Mouse (Mus musculus) layer of hippocampus, adult 2 months (tissue): ENCODE data around the gene Npas3. TPM values are rescaled to one million over a fixed set of nuclear protein-coding genes. Genes with fewer than 3 reads are reported as not detected.

Experiments
- DNase-seq, 2 experiments: peaks; one replicate each; pipeline ENCODE4 v3.0.0; 2022; ENCODE audit warnings: low spot score in 2 of 2
- H3K27ac ChIP-seq: fragments of 200-600 bp; 2 replicates; pipeline ENCODE4 v1.8.1; 2022
- H3K4me3 ChIP-seq: fragments of 200-600 bp; 2 replicates; pipeline ENCODE4 v1.8.1; 2022; ENCODE audit warnings: mild to moderate bottlenecking
- CTCF ChIP-seq: fragments of 200-600 bp; conservative IDR thresholded peaks from 2 replicates; pipeline ENCODE4 v1.8.1; 2022; ENCODE audit warnings: antibody characterized with exemption, mild to moderate bottlenecking, moderate library complexity
- total RNA-seq, 2 experiments: library from RNA; stranded (reverse); gene quantifications; 2 replicates each; pipeline ENCODE4 v1.2.3; 2021

The Npas3 gene
- total RNA-seq, 2 experiments from 2014 or later, result 22.9 to 29.1 TPM

DNA sequence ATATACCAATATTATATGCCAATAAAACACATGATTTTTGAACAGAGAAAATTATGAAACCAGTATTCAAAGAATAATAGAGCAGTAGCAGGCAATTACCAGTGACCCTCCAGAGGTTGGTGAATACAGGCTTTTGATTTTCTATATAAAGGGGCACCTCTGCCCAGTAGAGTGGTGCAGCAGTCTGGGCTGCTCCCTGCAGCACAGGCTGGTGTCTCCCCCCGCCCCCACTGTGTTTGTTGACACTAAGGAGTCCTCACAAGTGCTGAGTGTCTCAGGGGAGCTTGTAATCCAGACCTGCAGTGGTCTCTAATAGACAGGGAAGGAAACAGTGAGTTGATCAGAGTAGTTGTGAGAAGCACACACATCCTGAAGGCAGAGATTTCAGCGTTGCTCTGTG lies 68.2 kb downstream of the Npas3 start:
- Histone ChIP-seq H3K4me3 (no peak overlapping the region), H3K27ac (no peak overlapping the region)
- DNase-seq, result no peak
- TF ChIP-seq CTCF, result no peak

DNA sequence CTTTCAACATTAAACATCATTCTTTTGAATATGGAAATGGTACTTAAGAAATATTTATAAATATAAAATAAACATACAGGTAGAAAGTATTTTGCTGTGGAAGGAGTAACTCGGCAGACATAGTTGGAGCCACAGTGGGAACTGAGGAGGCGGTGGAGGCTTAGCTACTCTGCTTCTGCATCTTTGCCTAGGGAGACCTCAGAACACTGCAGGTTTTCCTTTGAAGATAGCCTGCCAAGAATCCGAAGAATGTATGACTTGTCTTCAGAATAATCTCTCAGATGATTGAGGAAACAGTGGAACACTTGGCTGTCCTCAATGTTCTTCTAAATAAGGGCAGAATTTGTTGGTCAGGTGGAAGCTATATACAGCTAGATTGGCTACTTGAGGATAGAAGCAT lies 69.3 kb downstream of the Npas3 start:
- Histone ChIP-seq H3K27ac (no peak overlapping the region), H3K4me3 (no peak overlapping the region)
- DNase-seq, result no peak
- no peak for TF ChIP-seq CTCF

DNA sequence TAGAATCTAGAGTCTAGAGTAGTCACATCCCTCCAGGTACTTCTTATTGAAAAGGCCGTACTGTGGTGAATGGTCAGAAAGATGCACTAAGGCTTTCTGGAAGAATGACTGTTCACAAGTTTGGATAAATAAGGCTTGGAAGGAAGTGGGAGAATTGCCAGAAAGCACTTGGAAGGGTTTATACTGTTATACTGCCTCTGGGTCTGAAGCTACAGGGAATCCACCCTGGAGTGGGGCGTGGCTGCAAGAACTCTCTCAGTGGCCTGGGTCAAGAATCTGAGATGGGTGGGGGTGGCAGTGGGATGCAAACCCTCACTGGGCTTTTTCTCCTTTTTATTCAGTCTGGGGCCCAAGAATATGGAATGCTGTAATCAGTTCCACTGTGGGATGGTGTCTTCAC lies 72.0 kb downstream of the Npas3 start:
- Histone ChIP-seq H3K4me3 (no peak overlapping the region), H3K27ac (no peak overlapping the region)
- TF ChIP-seq CTCF, result no peak
- DNase-seq, result no peak

DNA sequence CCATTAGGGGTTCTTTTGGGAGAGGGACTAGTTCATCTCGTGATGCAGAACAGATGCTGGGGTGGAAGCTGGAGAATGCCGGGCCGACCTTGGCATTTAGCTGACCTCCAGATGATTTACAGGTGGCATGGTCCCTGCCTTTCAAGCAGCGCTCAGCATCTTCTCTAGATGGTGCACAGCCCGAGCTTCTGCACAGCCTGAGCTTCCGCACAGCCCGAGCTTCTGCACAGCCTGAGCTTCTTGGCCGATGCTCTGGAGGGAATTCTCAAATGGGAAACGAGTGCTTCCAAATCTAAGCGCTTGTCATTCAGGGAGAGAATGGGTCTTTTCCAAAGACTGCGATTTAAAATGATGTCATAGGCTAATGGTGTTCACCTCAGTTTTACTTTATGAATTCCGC lies 72.5 kb downstream of the Npas3 start:
- DNase-seq, result no peak
- Histone ChIP-seq H3K4me3 (no peak overlapping the region), H3K27ac (no peak overlapping the region)
- no peak for TF ChIP-seq CTCF

- TF ChIP-seq CTCF, result no peak
- DNase-seq, result no peak
- Histone ChIP-seq H3K4me3 (no peak overlapping the region), H3K27ac (no peak overlapping the region)
Measured at GRCm38 (mm10) chr12:53321944-53322343, 73.5 kb downstream of the Npas3 start.

DNA sequence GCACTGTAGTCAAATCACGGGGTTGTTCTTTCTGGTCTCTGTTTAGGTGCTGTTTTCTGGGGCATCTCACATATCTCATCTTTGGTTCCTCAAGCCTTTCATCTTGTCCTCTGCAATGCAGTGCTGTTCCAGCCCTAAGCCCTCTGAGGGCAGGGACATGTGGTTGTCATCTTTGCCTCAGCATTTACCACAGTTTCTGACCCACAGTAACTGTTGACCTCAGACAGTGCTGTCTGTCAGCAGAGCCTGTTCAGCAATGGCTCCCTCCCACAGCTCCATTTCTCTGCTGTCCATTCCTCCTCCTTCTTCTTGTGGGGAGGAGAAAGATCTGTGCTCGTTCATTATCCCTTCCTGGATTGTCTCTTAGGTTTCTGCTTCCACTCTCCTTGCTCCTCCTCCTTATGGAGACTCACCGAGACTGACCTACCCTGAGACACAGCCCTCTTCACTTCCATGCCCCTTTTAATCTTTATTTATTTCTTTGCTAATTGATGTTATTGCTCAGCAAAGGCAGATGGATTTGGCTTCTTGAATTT lies 79.2 kb downstream of the Npas3 start:
- TF ChIP-seq CTCF, result no peak
- H3K27ac ChIP-seq, result peak overlapping the region; percentile 19; the same call in 1 of the 2 replicates
- H3K4me3 ChIP-seq, result no peak overlapping the region
- no peak for DNase-seq

GRCm38 (mm10) chr12:53328257-53328736 lies 79.8 kb downstream of the Npas3 start:
- Histone ChIP-seq H3K27ac (peak overlapping the region; percentile 19; the same call in 1 of the 2 replicates), H3K4me3 (no peak overlapping the region)
- DNase-seq, result peak in 1 of 2 experiments; percentile 3
- no peak for TF ChIP-seq CTCF

- TF ChIP-seq CTCF, result no peak
- Histone ChIP-seq H3K27ac (no peak overlapping the region), H3K4me3 (no peak overlapping the region)
- no peak for DNase-seq
Measured at GRCm38 (mm10) chr12:53330141-53330540, 81.7 kb downstream of the Npas3 start.

DNA sequence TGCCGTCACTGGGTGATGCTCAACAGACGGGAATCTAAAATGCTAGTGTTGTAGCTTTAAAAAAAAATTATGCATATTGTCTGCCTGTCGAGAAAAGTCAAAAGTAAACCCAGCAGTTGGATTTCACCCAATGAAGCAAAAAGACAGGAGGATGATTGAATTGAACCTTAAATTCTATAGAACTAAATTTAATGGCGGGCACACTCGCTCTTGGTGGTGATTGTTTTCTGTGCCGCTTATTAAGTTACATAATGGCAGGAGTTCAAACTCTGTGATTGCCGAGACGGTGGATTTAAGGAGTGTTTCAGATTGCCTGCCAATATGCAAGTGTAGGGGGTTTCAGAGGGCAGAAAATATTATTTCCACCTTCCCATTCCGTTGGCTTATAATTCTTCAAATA lies 82.9 kb downstream of the Npas3 start:
- DNase-seq, result no peak
- TF ChIP-seq CTCF, result no peak
- no peak overlapping the region for H3K27ac ChIP-seq
- H3K4me3 ChIP-seq, result peak overlapping the region; percentile 17; the same call in 1 of the 2 replicates

DNA sequence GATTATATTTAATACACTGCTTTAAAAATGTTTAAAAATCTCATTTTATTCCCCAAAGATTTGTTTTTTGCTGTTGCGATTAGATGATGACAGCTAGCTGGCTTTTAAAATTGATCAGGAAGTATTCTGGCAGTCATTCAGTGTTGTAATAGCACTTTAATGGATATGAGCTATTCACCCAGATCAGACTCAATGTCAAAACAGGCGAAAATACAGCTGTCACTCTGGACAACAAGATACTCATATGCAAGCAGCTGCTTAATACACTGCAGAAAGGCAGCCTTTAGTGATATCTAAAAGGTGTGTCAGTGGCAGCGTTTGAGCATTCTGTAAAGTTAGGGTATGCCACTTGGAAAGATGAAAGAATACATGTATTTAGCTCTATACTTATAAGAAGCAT lies 83.3 kb downstream of the Npas3 start:
- H3K27ac ChIP-seq, result no peak overlapping the region
- TF ChIP-seq CTCF, result no peak
- no peak for DNase-seq
- H3K4me3 ChIP-seq, result peak overlapping the region; percentile 17; the same call in 1 of the 2 replicates

- H3K4me3 ChIP-seq, result no peak overlapping the region
- DNase-seq, result no peak
- no peak for TF ChIP-seq CTCF
- no peak overlapping the region for H3K27ac ChIP-seq
Measured at GRCm38 (mm10) chr12:53333251-53333650, 84.8 kb downstream of the Npas3 start.

DNA sequence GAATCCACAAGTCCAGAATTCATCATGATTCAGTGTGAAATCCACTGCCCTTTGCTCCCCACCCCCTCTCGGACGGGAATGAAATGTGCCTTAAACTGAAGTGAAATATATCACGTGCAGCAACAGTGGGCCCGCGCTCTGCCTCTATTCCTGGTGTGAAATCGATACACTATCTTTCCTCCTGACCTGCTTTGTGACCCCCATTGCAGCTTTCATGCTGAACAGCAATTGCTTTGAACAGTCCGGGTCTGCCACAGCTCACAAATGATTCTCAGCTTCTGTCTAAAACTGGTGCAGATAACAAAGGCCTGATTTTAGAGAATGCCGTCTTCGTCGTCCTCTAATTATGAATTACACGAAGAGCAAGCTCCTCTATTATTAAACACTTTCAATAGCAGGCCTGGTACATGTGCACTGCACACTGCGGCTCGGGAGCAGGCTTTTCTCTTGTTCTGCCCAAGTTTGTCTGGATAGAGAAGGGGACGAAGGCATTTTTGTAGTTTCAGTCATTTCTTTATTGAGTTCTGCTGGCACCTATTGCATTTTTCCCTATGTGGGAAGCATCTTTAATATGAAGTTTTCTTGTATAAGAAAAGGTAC lies 90.0 kb downstream of the Npas3 start:
- Histone ChIP-seq H3K4me3 (no peak overlapping the region), H3K27ac (peak overlapping the region; percentile 61)
- TF ChIP-seq CTCF, result no peak
- no peak for DNase-seq

DNA sequence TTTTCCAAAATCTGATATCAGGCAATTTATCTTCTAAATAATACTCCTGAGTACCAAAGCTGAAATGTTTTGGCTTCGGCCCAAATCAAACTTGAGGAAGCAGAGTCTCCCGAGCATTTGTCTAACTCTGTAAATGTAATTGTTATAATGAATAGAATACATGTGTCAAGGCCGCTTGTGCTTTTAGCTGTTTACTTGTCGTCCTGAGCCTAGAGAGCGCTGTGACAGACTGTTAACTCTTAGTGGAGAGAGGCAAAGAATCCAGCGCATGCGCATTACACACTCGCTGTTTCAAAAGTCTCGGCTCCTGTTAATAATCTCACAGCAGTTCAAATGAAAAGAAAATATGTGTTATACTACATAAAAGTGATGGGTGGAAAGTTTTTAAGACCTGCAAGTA lies 94.3 kb downstream of the Npas3 start:
- TF ChIP-seq CTCF, result no peak
- H3K27ac ChIP-seq, result peak overlapping the region; percentile 25; the same call in 1 of the 2 replicates
- no peak overlapping the region; the same call in 1 of the 2 replicates for H3K4me3 ChIP-seq
- no peak for DNase-seq

DNA sequence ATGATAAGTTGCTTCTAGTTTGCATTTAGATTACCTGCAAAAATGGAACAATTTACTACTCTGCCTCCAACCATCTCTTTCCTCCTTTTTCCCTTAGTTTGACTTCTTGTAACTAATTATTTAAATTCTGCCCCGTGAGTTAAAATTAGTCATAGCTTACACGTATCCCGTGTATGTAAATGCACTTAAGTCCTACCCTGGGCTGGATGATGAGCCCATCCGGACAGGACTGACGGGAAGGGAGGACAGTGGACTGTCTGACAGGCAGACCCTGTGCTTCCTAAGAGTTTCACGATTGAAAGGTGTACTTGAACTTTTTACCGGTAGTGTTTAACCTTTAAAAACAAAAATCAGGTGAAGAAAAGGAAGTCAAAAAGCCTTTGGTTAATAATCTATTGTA lies 103.4 kb downstream of the Npas3 start:
- no peak for TF ChIP-seq CTCF
- no peak for DNase-seq
- H3K4me3 ChIP-seq, result no peak overlapping the region
- H3K27ac ChIP-seq, result no peak overlapping the region
